Mouse (Mus musculus) skeletal muscle tissue, adult 2 months (tissue): Measurements from ENCODE around the gene Gstk1.
A peak's percentile ranks its signal among the peaks of the same experiment; 100 is the strongest.

Experiments used
- DNase-seq: peaks from one replicate; pipeline ENCODE4 v3.0.0-alpha.2; 2012; ENCODE audit warnings: low read depth, low spot score

Gene Gstk1

GRCm38 (mm10) chr6:42265391-42266330 is 19.9 kb downstream of the Gstk1 start:
- no peak for DNase-seq

DNA sequence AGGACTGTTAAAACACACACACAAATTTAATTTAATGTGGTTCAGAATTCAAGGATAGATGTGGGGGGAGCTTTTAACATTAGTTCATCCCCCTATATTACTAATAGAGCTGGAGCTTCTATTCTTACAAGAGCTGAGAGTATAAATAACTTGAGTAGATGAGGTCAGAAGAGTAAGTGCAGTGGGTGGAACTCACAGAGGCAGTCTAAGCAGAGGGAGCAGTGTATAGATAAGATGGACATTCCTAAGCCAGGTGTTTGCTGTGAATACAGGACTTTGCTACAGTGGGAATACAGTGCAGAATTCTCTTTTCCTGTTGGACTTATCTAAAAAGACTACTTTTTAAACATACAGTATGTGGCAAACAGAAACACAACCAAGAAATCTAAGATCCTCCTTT is 25.1 kb downstream of the Gstk1 start:
- no peak for DNase-seq

GRCm38 (mm10) chr6:42276151-42276550 is 30.4 kb downstream of the Gstk1 start:
- DNase-seq: no peak

- DNase-seq: peak; percentile 66
These were observed 37.3 kb downstream of the Gstk1 start for GRCm38 (mm10) chr6:42282865-42283528.

- peak; percentile 86 for DNase-seq
These were observed 40.7 kb downstream of the Gstk1 start, which contains the start of gene Clcn1 for GRCm38 (mm10) chr6:42286448-42286847. Clcn1 (plus strand) TSS chr6:42286685.

- DNase-seq: no peak
These were observed 41.8 kb downstream of the Gstk1 start for GRCm38 (mm10) chr6:42287562-42287961.

GRCm38 (mm10) chr6:42293327-42293726 is 47.6 kb downstream of the Gstk1 start:
- DNase-seq: no peak

GRCm38 (mm10) chr6:42295549-42296094 is 49.9 kb downstream of the Gstk1 start:
- no peak for DNase-seq

DNA sequence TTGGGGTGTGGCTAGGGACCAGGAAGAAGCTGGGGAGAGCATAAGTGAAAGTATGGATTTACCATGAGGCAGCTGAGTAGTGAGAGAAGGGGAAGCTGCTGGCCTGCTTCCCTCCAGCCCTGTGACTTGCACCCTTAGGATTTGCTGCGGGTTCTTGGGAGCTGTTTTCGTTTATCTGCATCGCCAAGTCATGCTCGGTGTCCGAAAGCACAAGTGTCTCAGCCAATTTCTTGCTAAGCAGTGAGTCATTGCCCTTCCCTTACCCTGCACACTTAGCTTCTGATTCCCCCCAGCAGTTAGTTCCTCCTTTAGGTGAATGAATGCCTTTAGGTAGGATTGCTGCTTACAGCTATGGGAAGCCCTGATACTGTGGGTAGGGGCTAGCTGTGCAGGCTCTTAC is 53.6 kb downstream of the Gstk1 start:
- DNase-seq: no peak
